Mouse (Mus musculus): ENCODE results near the gene Olfr56.
A peak's percentile ranks its signal among the peaks of the same experiment; 100 is the strongest.
"Not testable (repeated sequence)": the region's sequence is repeated elsewhere in the genome, so short reads cannot be mapped to it uniquely, and the experiment has no call there.

Gene Olfr56

DNA sequence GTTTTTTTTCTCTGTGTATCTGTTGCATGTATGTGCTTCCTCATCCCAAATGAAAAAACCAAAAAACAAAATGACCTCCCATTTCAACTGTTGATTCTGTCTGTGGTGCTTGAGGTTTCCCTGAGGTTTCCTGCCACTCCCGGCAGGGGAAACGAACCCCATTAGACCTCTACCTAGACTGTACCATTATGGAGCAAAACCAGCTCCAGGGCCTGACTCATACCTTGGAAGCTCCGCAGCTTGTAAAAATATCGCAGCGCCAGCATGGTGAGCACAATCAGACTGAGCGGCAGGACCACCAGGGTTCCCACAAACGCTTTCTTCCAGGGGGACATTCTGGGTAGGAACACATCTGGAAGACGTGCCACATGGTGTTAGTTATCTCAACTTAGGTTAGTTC is 196.7 kb downstream of the Olfr56 start:
- peak in 1 of 2 experiments; percentile 13 for DNase-seq

DNA sequence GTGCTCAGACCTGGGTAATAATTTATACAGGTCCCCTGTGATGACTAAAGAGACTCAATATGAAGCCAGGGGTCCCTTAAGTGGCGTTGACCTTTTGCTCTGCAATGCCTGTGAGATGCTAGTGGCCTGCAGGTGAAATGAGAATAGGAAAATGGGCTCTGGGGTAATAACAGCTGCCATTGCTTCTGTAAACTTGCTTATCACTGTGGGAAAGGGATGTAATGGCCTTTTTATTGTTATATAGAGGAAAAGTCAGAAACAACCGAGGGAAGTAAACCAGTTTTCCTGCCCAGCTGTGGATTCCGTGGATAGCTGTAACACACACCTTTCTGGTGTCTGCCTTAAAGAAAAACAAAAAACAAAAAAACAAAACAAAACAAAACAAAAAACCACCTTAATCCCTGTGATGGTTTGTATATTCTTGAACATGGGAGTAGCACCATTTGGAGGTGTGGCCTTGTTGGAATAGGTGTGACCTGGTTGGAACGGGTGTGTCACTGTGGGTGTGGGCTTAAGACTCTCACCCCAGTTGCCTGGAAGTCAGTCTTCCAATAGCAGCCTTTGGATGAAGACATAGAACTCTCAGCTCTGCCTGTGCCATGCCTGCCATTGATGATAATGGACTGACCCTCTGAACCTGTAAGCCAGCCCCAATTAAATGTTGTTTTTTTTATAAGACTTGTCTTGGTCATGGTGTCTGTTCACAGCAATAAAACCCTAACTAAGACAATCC is 197.5 kb downstream of the Olfr56 start:
- not testable (repeated sequence) for DNase-seq

- DNase-seq: no peak
Observed at GRCm38 (mm10) chr11:49183172-49183571, 204.5 kb downstream of the Olfr56 start.

All from B cell, adult 2 months (primary cell).